Mouse (Mus musculus): ENCODE measurements around the gene Gdpd3. TPM values are rescaled to one million over a fixed set of nuclear protein-coding genes. Genes with fewer than 3 reads are reported as not detected.
A peak's percentile ranks its signal among the peaks of the same experiment; 100 is the strongest.

The Gdpd3 gene
- total and polyA plus RNA-seq, 2 experiments from 2014 or later, result 0.97 to 2.5 TPM

GRCm38 (mm10) chr7:126798127-126799049, 32.3 kb downstream of the Gdpd3 start:
- Histone ChIP-seq H3K27ac (ENCODE audit: low read depth, low read length) (peak overlapping the region; percentile 95), H3K36me3 (ENCODE audit: insufficient read depth) (peaks cover 30% of the 10 kb centered on the region), H3K4me2 (ENCODE audit: low read depth) (peak overlapping the region; percentile 77), H3K27me3 (ENCODE audit: insufficient read depth, low read length) (no peaks in the 10 kb centered on the region), H3K4me3 (ENCODE audit: low read depth, low read length) (peak overlapping the region; percentile 81), H3K9ac (peak overlapping the region; percentile 81), H3K9me3 (ENCODE audit: low read length) (no peaks in the 10 kb centered on the region), H3K4me1 (ENCODE audit: insufficient read depth) (peaks cover 7% of the 10 kb centered on the region)
- no peak for DNase-seq
- WGBS, result 5% methylated on average over 40 of the region's 40 CpGs
- no peak for TF ChIP-seq CTCF (IDR thresholded peaks at IDR 0.05; ENCODE audit: low read depth)
- ATAC-seq, result peak; percentile 10

DNA sequence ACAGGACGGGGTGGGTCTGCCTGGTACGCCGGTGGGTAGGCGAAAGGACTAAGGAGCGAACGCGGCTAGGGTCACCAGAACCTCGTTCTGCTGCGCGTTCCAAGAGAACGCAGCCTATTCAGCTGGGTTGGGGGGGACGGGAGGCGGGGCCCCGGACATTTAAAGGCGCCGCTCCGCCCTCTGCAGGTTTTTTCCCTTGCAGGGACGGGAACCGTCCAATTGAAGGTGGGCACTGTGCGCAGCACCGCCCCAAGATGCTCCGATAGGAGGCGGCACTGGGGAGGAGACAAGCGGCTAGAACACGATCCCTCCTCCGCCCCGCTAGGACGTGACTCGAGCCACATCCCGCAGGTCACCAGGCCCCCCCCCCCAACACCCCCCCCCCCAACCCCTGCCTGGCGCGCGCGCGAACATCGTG, 32.9 kb downstream of the Gdpd3 start:
- H3K4me1 ChIP-seq (ENCODE audit: insufficient read depth), result peaks cover 7% of the 10 kb centered on the region
- peak overlapping the region; percentile 81 for H3K9ac ChIP-seq
- H3K4me2 ChIP-seq (ENCODE audit: low read depth), result peak overlapping the region; percentile 77
- peak overlapping the region; percentile 95 for H3K27ac ChIP-seq (ENCODE audit: low read depth, low read length)
- WGBS, result 2% methylated on average over 35 of the region's 36 CpGs
- no peaks in the 10 kb centered on the region for H3K9me3 ChIP-seq (ENCODE audit: low read length)
- DNase-seq, result peak; percentile 96
- H3K27me3 ChIP-seq (ENCODE audit: insufficient read depth, low read length), result no peaks in the 10 kb centered on the region
- peak; percentile 50 for TF ChIP-seq CTCF (IDR thresholded peaks at IDR 0.05; ENCODE audit: low read depth)
- peaks cover 29% of the 10 kb centered on the region for H3K36me3 ChIP-seq (ENCODE audit: insufficient read depth)
- ATAC-seq, result peak; percentile 97
- peak overlapping the region; percentile 81 for H3K4me3 ChIP-seq (ENCODE audit: low read depth, low read length)

GRCm38 (mm10) chr7:126799468-126800268, 33.5 kb downstream of the Gdpd3 start:
- Histone ChIP-seq H3K9ac (peak overlapping the region; percentile 81), H3K27ac (ENCODE audit: low read depth, low read length) (peak overlapping the region; percentile 95), H3K4me1 (ENCODE audit: insufficient read depth) (peaks cover 7% of the 10 kb centered on the region), H3K36me3 (ENCODE audit: insufficient read depth) (peaks cover 29% of the 10 kb centered on the region), H3K4me3 (ENCODE audit: low read depth, low read length) (peak overlapping the region; percentile 81), H3K4me2 (ENCODE audit: low read depth) (peak overlapping the region; percentile 77), H3K27me3 (ENCODE audit: insufficient read depth, low read length) (no peaks in the 10 kb centered on the region), H3K9me3 (ENCODE audit: low read length) (no peaks in the 10 kb centered on the region)
- DNase-seq (peak; percentile 92), ATAC-seq (peak; percentile 93)
- WGBS, result 2% methylated on average over 38 of the region's 38 CpGs
- TF ChIP-seq CTCF (IDR thresholded peaks at IDR 0.05; ENCODE audit: low read depth), result peak; percentile 56

DNA sequence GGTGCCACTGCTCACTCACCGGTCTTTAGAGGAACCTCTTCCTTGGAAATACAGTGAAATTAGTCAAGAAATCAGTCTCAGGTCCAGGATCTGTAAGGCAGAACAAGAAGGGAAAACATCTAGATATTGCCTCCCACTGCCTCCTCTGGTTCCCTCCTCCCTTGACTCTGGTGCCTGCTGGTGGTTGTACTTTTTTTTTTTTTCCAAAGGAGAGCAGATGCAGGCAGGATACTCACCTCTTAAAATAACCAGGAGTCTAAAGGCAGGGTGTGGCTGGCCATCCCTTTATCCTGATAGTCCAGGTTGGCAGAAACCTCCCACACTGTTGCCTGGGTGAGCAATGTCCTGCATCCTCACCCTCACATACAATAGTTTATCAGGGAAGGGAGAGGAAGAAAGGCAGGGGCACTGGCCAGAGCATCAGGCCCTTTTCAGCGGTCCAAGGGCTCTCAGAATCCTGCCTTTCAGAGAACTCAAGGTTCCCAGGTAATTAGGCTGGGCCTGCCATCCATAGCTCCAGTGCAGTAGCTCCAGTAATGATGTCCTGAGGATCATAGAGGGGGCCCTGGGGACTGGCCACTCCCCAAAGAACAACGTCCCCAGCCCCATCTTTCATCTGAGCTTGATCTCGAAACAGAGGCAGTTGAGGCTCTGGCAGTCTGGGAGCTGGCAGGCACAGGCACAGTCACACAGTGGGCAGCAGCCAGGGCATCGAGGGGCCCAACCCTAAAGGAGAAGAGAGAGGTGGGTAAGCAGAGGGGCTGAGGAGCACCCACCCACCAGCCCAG, 34.3 kb downstream of the Gdpd3 start:
- no peak for ATAC-seq
- peak overlapping the region; percentile 81 for H3K9ac ChIP-seq
- H3K27ac ChIP-seq (ENCODE audit: low read depth, low read length), result peak overlapping the region; percentile 95
- H3K4me1 ChIP-seq (ENCODE audit: insufficient read depth), result peaks cover 7% of the 10 kb centered on the region
- H3K4me2 ChIP-seq (ENCODE audit: low read depth), result peak overlapping the region; percentile 77
- WGBS, result 37% methylated on average over 5 of the region's 5 CpGs
- no peaks in the 10 kb centered on the region for H3K27me3 ChIP-seq (ENCODE audit: insufficient read depth, low read length)
- peak overlapping the region; percentile 81 for H3K4me3 ChIP-seq (ENCODE audit: low read depth, low read length)
- no peak for TF ChIP-seq CTCF (IDR thresholded peaks at IDR 0.05; ENCODE audit: low read depth)
- no peaks in the 10 kb centered on the region for H3K9me3 ChIP-seq (ENCODE audit: low read length)
- H3K36me3 ChIP-seq (ENCODE audit: insufficient read depth), result peaks cover 21% of the 10 kb centered on the region
- no peak for DNase-seq

GRCm38 (mm10) chr7:126801057-126801422, 34.9 kb downstream of the Gdpd3 start:
- H3K4me1 ChIP-seq (ENCODE audit: insufficient read depth), result peaks cover 7% of the 10 kb centered on the region
- no peak for DNase-seq
- no peak overlapping the region for H3K4me3 ChIP-seq (ENCODE audit: low read depth, low read length)
- 93% methylated on average over 16 of the region's 16 CpGs for WGBS
- H3K9me3 ChIP-seq (ENCODE audit: low read length), result no peaks in the 10 kb centered on the region
- no peaks in the 10 kb centered on the region for H3K27me3 ChIP-seq (ENCODE audit: insufficient read depth, low read length)
- H3K27ac ChIP-seq (ENCODE audit: low read depth, low read length), result no peak overlapping the region
- no peak overlapping the region for H3K4me2 ChIP-seq (ENCODE audit: low read depth)
- no peak overlapping the region for H3K9ac ChIP-seq
- H3K36me3 ChIP-seq (ENCODE audit: insufficient read depth), result peaks cover 15% of the 10 kb centered on the region
- TF ChIP-seq CTCF (IDR thresholded peaks at IDR 0.05; ENCODE audit: low read depth), result no peak
- no peak for ATAC-seq

GRCm38 (mm10) chr7:126802134-126802889, 36.2 kb downstream of the Gdpd3 start:
- no peak for TF ChIP-seq CTCF (IDR thresholded peaks at IDR 0.05; ENCODE audit: low read depth)
- H3K4me2 ChIP-seq (ENCODE audit: low read depth), result no peak overlapping the region
- H3K27me3 ChIP-seq (ENCODE audit: insufficient read depth, low read length), result no peaks in the 10 kb centered on the region
- DNase-seq (no peak), ATAC-seq (no peak)
- H3K27ac ChIP-seq (ENCODE audit: low read depth, low read length), result no peak overlapping the region
- no peak overlapping the region for H3K4me3 ChIP-seq (ENCODE audit: low read depth, low read length)
- no peaks in the 10 kb centered on the region for H3K9me3 ChIP-seq (ENCODE audit: low read length)
- peaks cover 7% of the 10 kb centered on the region for H3K4me1 ChIP-seq (ENCODE audit: insufficient read depth)
- peaks cover 8% of the 10 kb centered on the region; the same call in 1 of the 2 replicates for H3K36me3 ChIP-seq (ENCODE audit: insufficient read depth)
- 89% methylated on average over 11 of the region's 11 CpGs for WGBS
- H3K9ac ChIP-seq, result no peak overlapping the region

Measured in forebrain, postnatal 0 days (tissue).